ENCODE assay signal across 17 mouse cellular contexts in genomic region chr4:124610703-124611102, GRCm38 (mm10). TPM values are rescaled to one million over a fixed set of nuclear protein-coding genes. Genes with fewer than 3 reads are reported as not detected.
DNase-seq lines count a peak whose midpoint lies in the region; ATAC-seq lines count a peak whose summit lies in the region.
"Had no signal": no experiment of that assay in that cellular context is flagged by ENCODE, and none has a peak within 500 bp of the region (broad histone marks: within the 10 kb centered on the region; RNA-seq: fewer than 3 reads in every experiment).

Gene 3100002H09Rik, minus strand, starts transcription at chr4:124610803.

- H3K4me2 ChIP-seq in liver, embryonic 12.5 days: no peak within 1 kb of the TSS
- no peak within 1 kb of the TSS for H3K4me2 ChIP-seq in liver, embryonic 11.5 days

- H3K9ac ChIP-seq in liver, embryonic 12.5 days: 0 out of 2 replicates have a peak within 1 kb of the TSS, but pooled peaks have one; percentile 13
- no peak within 1 kb of the TSS for H3K9ac ChIP-seq in liver, embryonic 11.5 days (ENCODE audit: low read depth, low read length)

- H3K36me3 ChIP-seq in liver, embryonic 12.5 days: no peaks in the 10 kb centered on the region
- no peaks in the 10 kb centered on the region for H3K36me3 ChIP-seq in liver, embryonic 11.5 days (ENCODE audit: control insufficient read depth, insufficient read depth, low read length)
- H3K36me3 ChIP-seq: G1E had no signal

- WGBS in liver, embryonic 12.5 days (ENCODE audit: insufficient replicate concordance): 66% methylated on average over 2 of the region's 2 CpGs
- whole genome bisulfite sequencing in liver, embryonic 11.5 days: 78% methylated on average over 2 of the region's 2 CpGs

- peaks cover 42% of the 10 kb centered on the region for H3K27me3 ChIP-seq in liver, embryonic 12.5 days (replicated peaks)
- peaks cover 9% of the 10 kb centered on the region for H3K27me3 ChIP-seq in liver, embryonic 11.5 days (replicated peaks; ENCODE audit: control insufficient read depth, insufficient read depth, low read length)

- no peak for ATAC-seq in liver, embryonic 12.5 days
- no peak for ATAC-seq in liver, embryonic 11.5 days (replicated peaks; ENCODE audit: low FRiP score)
- ATAC-seq: activated CD4-positive, CD25-positive, alpha-beta regulatory T cell, adult 4 months; CD4-positive, CD25-positive, alpha-beta regulatory T cell, adult 4 months; Patski had no signal

- no peak for DNase-seq in liver, embryonic 11.5 days (ENCODE audit: low spot score)
- DNase-seq: adrenal gland, adult 2 months; adrenal gland, adult 8-10 months; adrenal gland, postnatal 14 days; adrenal gland, postnatal 25 days; adrenal gland, postnatal 36 days; B cell, adult 2 months; cerebellum, adult 11 months; cerebellum, adult 11-12 months; cerebellum, adult 18-20 months; cerebellum, adult 2 months had no signal

- H3K4me3 ChIP-seq in liver, embryonic 12.5 days: no peak within 1 kb of the TSS
- no peak within 1 kb of the TSS for H3K4me3 ChIP-seq in liver, embryonic 11.5 days (ENCODE audit: low read depth, low read length)

- no peak within 1 kb of the TSS for H3K27ac ChIP-seq in liver, embryonic 12.5 days
- no peak within 1 kb of the TSS for H3K27ac ChIP-seq in liver, embryonic 11.5 days (ENCODE audit: low read depth, low read length)

- H3K9me3 ChIP-seq in liver, embryonic 12.5 days (replicated peaks): no peaks in the 10 kb centered on the region
- H3K9me3 ChIP-seq in liver, embryonic 11.5 days (ENCODE audit: control insufficient read depth, low read length): no peaks in the 10 kb centered on the region
- H3K9me3 ChIP-seq: G1E had no signal

- H3K4me1 ChIP-seq in liver, embryonic 12.5 days: peaks cover 48% of the 10 kb centered on the region
- peaks cover 17% of the 10 kb centered on the region for H3K4me1 ChIP-seq in liver, embryonic 11.5 days (replicated peaks; ENCODE audit: control insufficient read depth, insufficient read depth, low read length)

RNA-seq across cellular contexts. Expression of gene 3100002H09Rik, which starts in this region (rescaled TPM):
- not detected in 2 replicates for polyA plus RNA-seq in liver, embryonic 12.5 days (2016; fragmentation: Nextera tagmentation; extraction: Ambion mirVana)
- polyA plus RNA-seq in liver, embryonic 11.5 days (2014; fragmentation: Nextera tagmentation; extraction: Ambion mirVana): not detected in 2 replicates
- polyA plus RNA-seq: activated CD4-positive, CD25-positive, alpha-beta regulatory T cell, adult 4 months; adrenal gland, adult 2 months; C2C12; CD4-positive, CD25-positive, alpha-beta regulatory T cell, adult 4 months; cerebellum, adult 2 months; G1E; Patski had no signal
